Mouse (Mus musculus): ENCODE measurements at regions not wholly inside any gene's neighbourhood (a gene's known extent, or its start where the extent isn't known, plus 50 kb on each side); places are given as distances from the start of the nearest gene placed in this dataset.

- no peak for TF ChIP-seq POLR2A (IDR thresholded peaks at IDR 0.05; ENCODE audit: insufficient read depth, low read length)
- TF ChIP-seq CTCF (IDR thresholded peaks at IDR 0.05; ENCODE audit: low read depth, low read length), result no peak
- TF ChIP-seq EP300 (IDR thresholded peaks at IDR 0.05; ENCODE audit: insufficient read depth, low read depth, low read length), result no peak
Measured at GRCm38 (mm10) chr2:46491081-46491480, 1373.9 kb upstream of the Zeb2 start.
